Mouse (Mus musculus) left cerebral cortex, adult 2 months (tissue): ENCODE data around the gene Usp19. TPM values are rescaled to one million over a fixed set of nuclear protein-coding genes. Genes with fewer than 3 reads are reported as not detected.

Source experiments
- DNase-seq, 2 experiments: peaks; one replicate each; pipeline ENCODE4 v3.0.0; 2021 to 2022; ENCODE audit warnings: low spot score in 2 of 2, mixed read lengths in 1 of 2; ENCODE audit errors: extremely low spot score in 1 of 2
- H3K27ac ChIP-seq: fragments of 200-600 bp; 2 replicates; pipeline ENCODE4 v1.8.1; 2022
- H3K4me3 ChIP-seq: fragments of 200-600 bp; 2 replicates; pipeline ENCODE4 v1.8.1; 2022
- CTCF ChIP-seq: fragments of 200-600 bp; IDR thresholded peaks from 2 replicates; pipeline ENCODE4 v1.8.1; 2022; ENCODE audit warnings: antibody characterized with exemption, mild to moderate bottlenecking, moderate library complexity
- intact Hi-C: fragments of 180-260 bp; cut with DNase I; formaldehyde crosslinking; loops from one replicate; pipeline ENCODE4 v1.15.1; 2025
- total RNA-seq, 2 experiments: library from RNA; stranded (reverse); gene quantifications; 2 replicates each; pipeline ENCODE4 v1.2.3; 2021

Gene Usp19
- total RNA-seq, 2 experiments from 2014 or later = 153 to 167 TPM

DNA sequence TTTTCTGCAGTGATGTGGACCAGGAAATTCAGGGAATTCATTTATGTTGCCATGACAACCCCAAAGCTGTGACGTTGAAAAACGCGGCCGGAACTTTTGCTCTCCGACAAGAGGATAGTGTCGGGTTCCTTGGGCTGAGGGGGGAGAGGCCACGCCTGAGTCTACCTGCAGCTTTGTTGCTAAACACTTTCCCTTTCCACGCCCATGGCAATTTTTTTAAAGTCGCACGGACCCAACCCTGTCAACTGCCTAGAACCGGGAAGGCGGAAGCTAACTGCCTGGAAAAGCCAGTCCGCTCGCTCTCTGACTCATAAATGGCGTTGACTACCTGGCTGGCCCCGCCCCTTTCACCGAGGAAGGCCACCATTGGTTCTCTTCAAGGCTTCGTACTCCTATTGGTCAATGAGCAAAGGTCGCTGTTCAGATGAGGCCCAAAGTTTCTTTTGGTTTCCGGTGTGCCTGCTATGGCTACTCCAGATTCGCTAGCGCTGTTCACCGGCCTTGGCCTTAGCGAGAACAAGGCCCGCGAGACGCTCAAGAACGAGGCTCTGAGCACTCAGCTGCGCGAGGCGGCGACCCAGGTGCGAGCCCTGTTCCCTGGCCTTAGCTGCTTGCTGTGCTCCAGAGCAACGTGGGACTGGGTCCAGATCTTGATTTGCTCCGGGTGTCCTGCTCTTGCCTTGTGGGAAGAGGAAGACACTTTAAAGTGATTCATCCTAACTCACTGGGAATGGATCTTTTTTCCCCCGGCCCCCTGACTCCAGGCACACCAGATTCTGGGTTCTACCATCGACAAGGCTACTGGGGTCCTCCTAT is 17.4 kb downstream of the Usp19 start, which contains the start of gene Qars:
TSS of gene Qars (plus strand) at position 88 of the 816 bp plus-strand sequence.
- peak within 1 kb of the TSS; percentile 88 for H3K27ac ChIP-seq

DNA sequence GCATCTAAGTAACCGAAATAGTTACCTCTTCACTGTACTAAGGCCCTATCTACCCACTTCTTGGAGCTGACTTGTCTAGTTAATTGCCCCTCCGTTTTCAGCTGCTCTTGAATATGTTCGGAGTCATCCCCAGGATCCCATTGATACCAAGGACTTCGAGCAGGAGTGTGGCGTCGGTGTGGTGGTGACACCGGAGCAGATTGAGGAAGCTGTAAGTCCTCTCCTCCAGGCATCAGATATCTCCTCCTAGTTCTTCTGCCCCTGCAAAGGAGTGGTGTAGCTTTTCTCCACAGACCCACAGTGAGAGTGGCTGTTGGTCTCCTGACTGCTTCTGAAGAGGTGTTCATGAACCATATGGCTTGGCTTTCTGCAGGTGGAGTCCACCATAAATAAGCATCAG is 18.4 kb downstream of the Usp19 start:
- no peak for DNase-seq
- intact Hi-C loops = no loop called here
- H3K27ac ChIP-seq = no peak overlapping the region
- H3K4me3 ChIP-seq = peak overlapping the region; percentile 84
- no peak for TF ChIP-seq CTCF

More for the DNA sequence above, 17.4 kb downstream of the Usp19 start, which contains the start of gene Qars:
- intact Hi-C loops = loop anchor here (2.0 kb wide), 1 partner anchor 15 kb away; no protein-coding TSS in a partner anchor
- H3K4me3 ChIP-seq = peak within 1 kb of the TSS; percentile 84
- DNase-seq = peak; percentile 86 to 89
- no peak for TF ChIP-seq CTCF

DNA sequence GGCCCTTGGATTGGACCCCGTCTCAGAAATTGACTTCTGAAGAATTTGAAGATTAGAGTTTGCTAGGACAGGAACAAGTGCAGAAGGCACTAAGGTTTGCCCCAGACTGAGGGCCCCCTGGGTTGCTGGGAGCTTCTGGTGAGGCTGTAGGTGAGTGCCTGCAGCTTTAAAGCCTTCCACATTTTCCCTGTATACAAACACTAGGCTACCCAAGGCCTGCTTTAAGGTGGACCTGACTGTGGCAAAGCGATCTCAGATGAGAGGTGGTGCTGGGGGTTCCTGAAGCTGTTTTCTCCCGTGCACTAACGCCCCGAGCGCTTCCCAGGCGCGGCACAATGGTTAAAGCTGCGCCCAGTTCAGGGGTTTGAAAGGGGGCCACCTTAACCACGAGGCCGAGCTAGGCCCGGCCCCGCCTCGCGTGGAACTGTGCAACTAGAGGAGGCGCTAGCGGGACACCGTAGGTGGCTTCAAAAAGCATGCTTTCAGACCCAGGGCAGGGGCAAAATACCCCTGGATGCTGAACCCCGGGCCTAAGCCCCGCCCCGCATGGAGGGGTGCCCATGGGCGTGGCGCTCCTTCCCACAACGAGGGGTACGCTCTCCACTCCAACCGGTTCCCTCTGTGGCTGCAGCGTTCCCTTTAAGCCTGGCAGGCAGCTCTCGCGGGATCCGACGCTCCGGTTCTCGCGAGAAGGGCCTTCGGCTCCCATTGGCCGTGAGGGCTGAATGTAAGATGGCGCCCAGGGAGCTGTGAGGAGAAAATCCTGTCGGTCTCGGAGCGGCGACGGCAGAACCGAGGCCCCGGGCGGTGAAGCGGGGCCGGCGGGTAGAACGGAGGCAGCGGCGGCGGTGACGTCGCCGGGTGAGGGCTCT is 26.2 kb downstream of the Usp19 start, which contains the start of gene Qrich1:
TSS of gene Qrich1 (plus strand) at position 427 of the 872 bp plus-strand sequence.
- Histone ChIP-seq H3K4me3 (peak within 1 kb of the TSS; percentile 83), H3K27ac (peak within 1 kb of the TSS; percentile 99)
- intact Hi-C loops = loop anchor here (2.0 kb wide), 2 partner anchors 26 to 210 kb away; partner anchors contain the start of genes Rhoa, Tcta and Usp19
- peak; percentile 92 to 95 for DNase-seq
- TF ChIP-seq CTCF = no peak; the same call in 1 of the 2 replicates

DNA sequence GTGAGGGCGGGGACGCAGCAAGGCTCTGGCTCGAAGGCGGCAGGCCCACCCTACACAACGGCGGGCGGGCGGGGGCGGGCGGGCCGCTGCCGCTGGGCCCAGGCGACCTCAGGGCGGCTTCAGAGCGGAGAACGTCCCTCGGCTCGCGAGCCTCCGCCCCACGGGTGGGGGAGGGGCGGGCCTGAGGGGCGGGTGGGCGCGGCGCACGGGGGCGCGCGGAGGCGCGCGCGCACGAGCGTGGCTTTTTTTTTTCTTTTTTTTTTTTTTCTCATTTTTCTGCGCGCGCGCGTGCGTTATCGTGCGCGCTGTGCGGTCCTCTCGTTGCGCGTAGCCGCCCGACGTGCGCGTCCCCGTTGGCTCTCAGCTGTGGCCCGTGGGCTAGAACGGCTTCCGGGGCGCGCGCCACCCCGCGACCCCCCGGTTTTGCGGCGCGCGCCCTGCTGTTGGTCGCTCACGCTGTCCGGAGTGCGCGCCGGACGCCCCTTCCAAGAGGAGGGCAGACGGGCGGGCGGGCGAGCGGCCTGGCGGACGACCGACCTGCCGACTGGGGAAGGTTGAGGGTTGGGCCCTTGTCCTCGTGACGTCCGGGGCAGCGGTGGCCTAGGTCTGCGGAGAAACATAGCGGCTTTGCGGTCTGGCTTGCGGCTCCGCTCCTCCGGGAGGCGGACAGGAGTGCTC is 27.0 kb downstream of the Usp19 start:
- peak overlapping the region; percentile 83 for H3K4me3 ChIP-seq
- peak overlapping the region; percentile 99 for H3K27ac ChIP-seq
- no peak for TF ChIP-seq CTCF
- intact Hi-C loops = loop anchor here (2.0 kb wide), 2 partner anchors 27 to 211 kb away; partner anchors contain the start of genes Rhoa, Tcta and Usp19
- DNase-seq = peak; percentile 78 to 85

DNA sequence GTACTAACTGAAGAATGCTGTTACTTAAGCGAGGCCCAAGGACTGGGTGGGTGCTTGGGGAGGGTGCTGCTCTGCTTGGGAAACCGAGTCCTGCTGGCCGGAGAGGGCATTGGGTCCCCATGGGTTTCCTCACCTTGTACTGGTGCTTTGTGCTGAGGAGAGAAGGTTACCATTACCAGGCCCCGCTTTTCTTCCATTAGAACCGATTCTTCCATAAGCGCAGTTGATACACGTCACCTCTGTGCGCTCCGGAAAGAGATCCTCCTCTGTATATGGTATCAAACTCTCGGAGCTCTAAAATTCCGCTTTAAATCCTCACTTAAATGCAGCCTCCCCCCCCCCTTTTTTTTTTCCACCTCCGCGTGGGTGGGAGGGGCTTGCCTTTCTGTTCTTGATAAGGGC is 27.5 kb downstream of the Usp19 start:
- DNase-seq = peak in 1 of 2 experiments; percentile 39
- Histone ChIP-seq H3K4me3 (peak overlapping the region; percentile 83), H3K27ac (peak overlapping the region; percentile 99)
- intact Hi-C loops = loop anchor here (2.0 kb wide), 2 partner anchors 27 to 211 kb away; partner anchors contain the start of genes Rhoa, Tcta and Usp19
- TF ChIP-seq CTCF = no peak; the same call in 1 of the 2 replicates

DNA sequence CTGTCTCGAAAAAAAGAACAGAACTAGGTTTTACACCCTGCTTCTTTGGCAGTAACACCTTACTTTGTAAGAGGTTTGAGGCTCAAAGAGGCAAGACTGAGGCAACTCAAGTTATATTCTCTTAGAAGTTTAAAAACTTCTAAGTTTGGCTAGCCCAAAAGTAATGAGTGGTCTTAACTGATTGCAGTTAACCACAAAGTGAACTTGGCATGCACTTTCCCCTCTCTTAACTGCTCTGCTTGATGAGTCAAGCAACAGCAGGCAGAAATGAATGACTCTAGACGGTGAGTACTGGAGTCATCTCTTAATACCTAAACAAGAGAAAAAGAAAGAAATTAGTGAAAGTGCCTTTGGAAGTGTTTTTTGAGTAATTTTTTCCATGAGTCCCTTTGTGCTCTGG is 31.2 kb downstream of the Usp19 start:
- intact Hi-C loops = no loop called here
- H3K4me3 ChIP-seq = no peak overlapping the region
- no peak for DNase-seq
- no peak for TF ChIP-seq CTCF
- H3K27ac ChIP-seq = no peak overlapping the region

DNA sequence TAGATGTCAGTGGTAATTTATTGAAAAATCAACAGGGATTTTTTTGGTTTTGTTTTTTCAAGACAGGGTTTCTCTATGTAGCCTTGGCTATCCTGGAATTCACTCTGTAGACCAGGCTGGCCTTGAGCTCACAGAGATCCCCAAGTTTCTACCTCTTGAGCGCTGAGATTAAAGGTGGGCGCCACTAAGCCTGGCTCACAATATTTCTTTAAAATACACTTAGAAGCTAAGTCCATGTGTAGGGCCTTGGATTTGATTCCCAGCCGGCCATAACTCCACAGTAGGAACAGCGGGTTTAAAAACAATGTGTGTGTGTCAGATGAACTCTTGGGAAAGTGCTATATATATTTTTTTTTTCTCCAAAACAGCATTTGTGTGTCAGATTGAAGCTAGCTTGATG is 32.9 kb downstream of the Usp19 start:
- DNase-seq = no peak
- H3K4me3 ChIP-seq = no peak overlapping the region
- intact Hi-C loops = no loop called here
- H3K27ac ChIP-seq = no peak overlapping the region
- TF ChIP-seq CTCF = no peak

DNA sequence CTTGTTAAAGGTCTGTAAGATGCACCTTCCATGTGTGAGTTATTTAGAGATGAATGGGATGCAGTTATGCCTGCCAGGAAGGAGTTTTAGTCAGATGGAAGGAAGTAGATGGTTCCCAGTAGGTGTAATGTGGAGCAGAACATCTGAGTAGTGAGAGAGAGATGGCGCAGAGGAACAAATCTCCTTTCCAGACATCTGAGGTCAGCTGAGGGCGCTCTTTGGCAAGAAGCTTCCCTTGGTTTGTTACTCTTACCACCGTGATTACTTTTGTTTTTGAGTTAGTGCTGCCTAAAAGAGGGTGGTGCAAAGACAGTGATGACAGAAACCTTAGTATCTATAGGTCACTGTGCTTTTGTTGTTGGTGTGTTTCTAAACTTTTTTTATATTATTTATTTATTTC is 35.0 kb downstream of the Usp19 start:
- intact Hi-C loops = no loop called here
- Histone ChIP-seq H3K4me3 (no peak overlapping the region), H3K27ac (no peak overlapping the region)
- no peak for DNase-seq
- TF ChIP-seq CTCF = no peak

DNA sequence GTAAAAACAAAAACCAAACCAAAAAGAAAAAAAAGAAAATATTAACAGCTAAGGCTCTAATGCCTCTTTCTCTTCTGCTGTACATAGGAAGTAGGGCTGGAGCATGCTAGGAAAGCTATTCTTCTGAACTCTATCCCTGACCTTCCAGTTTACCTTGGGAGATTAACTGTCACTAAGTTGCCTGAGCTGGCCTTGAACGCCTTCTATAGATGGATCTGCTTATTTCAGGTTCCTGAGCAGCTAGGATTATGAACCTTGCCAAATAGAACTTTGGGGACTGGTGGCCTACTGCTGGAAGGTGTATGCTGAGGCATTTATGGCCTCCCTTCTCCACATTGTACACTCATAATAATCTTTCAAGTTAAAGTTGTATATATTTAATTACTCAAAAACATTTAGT is 40.6 kb downstream of the Usp19 start:
- DNase-seq = no peak
- intact Hi-C loops = no loop called here
- H3K27ac ChIP-seq = no peak overlapping the region
- TF ChIP-seq CTCF = no peak
- H3K4me3 ChIP-seq = no peak overlapping the region

DNA sequence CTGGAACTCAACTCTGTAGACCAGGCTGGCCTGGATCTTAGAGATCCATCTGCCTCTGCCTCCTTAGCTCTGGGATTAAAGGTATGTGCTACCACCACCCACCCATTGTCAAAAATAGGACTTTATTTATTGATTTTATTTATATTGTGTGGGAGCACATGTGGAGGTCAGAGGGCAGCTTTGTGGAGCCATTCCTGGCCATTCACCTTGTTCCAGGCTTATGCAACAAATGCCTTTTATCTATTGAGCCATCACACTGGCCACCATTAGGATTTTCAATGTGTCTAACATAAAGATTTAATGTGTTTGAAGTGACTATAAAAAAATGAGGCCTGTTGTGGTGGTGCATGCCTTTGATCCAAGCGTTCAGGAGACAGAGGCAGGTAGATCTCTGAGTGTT is 41.1 kb downstream of the Usp19 start:
- Histone ChIP-seq H3K4me3 (no peak overlapping the region), H3K27ac (no peak overlapping the region)
- intact Hi-C loops = no loop called here
- no peak for DNase-seq
- no peak for TF ChIP-seq CTCF

DNA sequence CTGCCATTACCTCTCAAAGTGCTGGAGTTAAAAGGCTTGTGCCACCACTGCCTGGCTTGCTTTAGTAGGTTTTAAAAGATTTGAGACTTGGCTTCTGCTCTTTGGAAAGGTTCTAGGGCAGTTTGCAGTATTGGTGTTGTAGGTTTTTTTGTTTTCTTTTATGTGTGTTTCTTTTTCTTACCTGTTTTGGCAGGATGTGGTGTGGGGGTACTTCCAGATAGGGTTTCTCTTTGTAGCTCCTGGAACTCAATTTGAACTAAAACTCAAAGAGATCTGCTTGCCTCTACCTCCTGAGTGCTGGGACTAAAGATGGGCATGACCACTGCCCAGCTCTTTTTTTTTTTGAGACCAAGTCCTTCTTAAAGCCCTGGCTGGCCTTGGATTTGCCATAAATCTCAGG is 50.4 kb downstream of the Usp19 start:
- TF ChIP-seq CTCF = no peak
- intact Hi-C loops = loop anchor here (10.0 kb wide), 1 partner anchor 176 kb away; no protein-coding TSS in a partner anchor
- Histone ChIP-seq H3K27ac (no peak overlapping the region), H3K4me3 (no peak overlapping the region)
- no peak for DNase-seq
